Mouse (Mus musculus) mature B cell (primary cell): ENCODE results near the gene Tas2r126.
"Not testable (repeated sequence)": the region's sequence is repeated elsewhere in the genome, so short reads cannot be mapped to it uniquely, and the experiment has no call there.

ENCODE experiments used
- in situ Hi-C: fragments of 300-500 bp; cut with MboI; formaldehyde crosslinking; loops from 2 replicates; pipeline ENCODE4 v1.14.3; 2019

The Tas2r126 gene

DNA sequence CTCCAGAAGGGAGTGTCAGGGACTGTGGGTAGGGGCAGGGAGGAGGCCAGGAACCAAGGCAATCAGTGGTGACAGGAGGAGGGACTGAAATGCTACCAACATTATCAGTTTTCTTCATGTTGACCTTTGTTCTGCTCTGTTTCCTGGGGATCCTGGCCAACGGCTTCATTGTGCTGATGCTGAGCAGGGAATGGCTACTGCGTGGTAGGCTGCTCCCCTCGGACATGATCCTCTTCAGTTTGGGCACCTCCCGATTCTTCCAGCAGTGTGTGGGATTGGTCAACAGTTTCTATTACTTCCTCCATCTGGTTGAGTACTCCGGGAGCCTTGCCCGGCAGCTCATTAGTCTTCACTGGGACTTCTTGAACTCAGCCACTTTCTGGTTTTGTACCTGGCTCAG, at the start of gene Tas2r126:
Gene Tas2r126 (plus strand): TSS at position 90 of the 400 bp plus-strand sequence.
- in situ Hi-C loops: no loop called here

DNA sequence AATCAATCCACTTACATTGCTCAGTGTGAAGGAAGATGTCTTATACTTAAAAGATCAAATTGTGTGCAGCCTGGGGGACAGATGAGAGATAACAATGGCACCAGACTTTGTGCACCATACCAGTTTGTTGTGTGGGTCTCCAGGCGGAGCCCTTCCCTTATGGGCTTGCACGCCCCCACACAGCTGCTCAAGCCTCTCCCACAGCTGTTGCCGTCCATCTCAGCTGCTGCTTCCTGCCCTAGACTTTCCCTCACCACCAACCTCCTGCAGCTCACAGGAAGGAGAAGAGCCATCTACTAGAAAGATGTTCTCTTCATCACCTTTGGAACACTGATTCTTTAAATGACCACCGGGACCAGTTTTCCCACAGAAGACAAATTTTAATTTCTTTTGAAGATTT, 48.7 kb upstream of the Tas2r126 start:
- in situ Hi-C loops: no loop called here

DNA sequence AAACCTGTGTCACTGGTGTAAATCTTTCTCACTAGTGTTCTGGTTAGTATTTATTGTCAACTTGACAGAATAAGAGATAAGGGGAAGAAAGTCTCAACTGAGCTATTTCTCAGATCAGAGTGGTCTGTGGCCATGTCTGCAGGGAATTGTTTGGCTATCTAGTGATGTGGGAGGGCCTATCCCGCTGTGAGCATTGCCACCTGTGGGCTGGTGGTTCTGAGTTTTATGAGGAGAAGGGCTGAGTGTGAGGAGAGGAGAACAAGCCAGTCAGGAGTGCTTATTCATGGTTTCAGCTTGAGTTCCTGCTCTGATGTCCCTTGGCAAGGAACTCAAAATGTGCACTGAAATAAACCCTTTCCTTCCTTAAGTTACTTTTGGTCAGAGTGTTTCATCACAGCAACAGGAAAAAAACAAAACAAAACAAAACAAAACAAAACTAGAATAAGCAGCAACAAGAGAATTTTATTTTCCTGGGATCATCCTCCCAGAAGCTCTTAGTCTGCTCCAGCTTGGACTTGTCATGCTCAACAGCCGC, 42.5 kb upstream of the Tas2r126 start:
- in situ Hi-C loops: no loop called here

DNA sequence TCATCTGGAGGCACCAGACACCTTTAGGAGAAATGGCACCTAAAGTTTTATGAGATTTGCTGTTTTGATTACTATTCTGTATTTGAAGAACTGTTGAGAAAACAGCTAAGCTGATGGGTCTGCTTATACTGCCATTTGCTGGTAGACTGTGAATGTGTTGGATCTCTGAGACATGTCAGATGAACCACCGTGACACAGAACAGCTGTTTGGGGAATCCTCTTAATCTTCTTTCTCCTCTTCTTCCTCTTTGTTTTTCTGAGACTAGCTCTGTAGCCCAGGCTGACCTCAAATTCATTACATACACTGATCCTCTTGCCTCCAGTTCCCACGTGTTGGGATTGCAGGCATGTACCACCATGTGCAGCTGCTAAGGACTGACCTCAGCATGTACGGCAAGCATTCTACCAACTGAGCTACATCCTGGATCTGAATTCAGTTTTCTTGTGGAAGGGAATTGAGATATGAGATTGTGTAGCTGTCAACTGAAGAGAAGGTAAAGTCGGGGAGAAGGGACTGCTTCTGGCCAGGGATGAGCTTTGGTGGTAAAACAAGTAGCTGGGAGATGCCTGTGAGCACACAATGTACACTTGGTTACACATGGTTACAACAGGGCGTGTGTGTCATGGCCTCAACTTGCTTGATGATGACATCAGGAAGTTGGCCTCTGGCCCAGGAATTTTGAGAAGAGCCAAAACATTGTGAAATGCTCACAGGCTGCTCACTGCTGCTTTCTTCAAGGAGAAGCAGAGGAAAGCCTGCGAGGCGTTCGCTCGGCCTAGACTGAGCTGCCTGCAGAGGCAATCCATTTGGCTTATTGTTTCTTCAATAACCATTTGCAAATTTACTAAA, 38.1 kb upstream of the Tas2r126 start:
- in situ Hi-C loops: no loop called here

DNA sequence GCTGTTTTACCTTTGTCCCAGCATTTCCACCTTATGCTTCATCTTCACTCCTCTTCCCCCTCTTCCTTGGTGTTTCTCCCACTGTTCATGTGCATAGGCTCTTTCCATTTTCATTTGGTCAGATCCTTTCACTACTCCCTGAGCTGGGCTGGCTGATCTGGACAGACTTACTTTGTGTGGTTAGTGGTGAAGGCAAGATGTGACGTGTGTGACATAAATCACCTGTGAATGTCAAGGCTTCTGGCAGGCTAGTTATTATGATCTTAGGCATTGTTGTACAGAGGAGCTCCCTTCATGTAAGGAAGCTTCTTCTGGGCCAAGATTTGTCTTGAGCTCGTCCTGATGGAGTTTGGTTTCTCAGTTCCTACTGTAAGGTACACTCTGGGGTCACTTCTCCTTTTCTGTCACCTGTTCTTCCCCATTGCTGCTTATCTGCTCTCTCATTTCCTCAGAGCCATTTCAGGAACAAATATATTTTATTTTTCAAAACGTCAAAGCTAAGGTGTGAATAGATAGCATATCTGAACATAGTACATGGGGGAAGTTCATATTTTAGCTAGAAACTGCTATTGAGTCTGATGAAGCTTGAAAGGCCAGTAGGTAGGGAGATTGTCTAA, 37.2 kb upstream of the Tas2r126 start:
- in situ Hi-C loops: no loop called here

DNA sequence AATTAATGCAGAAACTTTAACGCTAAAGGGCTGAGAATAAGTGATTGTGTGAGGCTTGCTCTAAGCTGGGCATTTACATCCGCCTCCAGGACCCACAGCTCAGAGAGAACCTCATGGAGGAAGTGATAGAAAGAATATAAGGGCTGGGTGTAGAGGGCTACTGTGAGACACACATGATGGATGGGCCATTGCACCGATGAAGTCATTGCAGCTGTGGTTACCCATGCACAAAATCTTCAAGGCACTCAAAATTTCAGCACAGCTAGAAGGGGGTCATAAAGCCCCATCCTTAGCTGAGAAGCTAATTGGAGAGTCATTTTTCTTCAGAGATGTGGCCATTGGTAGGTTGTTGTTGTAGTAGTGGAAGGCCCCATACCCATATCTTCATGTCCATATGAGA, 36.0 kb upstream of the Tas2r126 start:
- in situ Hi-C loops: no loop called here

DNA sequence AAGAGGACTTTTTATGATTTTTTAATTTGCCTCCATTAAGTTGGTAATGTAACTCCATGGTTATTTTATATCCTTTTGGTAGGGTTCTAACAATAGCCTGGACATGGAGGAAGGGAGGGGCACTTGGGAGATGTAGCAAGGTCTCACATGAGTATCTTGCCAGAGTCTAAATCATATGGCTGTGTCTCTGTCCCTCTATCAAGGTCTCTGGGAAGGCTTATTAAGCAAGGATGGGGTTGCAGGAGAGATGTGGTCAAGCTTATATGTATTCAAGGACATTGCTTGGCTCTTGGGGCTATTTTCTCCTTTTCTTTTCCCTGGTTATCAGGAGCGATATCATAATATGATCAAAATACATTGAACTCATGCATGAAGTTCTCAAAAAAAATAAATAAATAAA, 35.3 kb upstream of the Tas2r126 start:
- in situ Hi-C loops: no loop called here

DNA sequence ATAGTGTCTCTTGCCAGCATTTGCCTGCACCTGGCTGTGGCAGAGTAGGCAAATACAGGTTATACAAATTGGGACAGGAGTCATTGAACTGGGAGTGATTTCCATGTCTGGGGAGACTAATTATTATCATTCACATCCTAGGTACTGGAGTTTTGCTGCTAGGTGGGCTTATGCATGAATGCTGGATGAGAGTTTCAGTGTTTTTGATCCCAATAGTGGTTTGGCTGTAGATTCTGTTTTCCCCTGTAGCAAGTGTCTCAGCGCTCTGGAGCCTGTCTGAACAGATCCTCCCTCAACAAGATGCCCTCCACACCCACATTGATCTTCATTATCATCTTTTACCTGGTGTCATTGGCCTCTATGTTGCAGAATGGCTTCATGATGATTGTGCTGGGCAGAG, 34.4 kb upstream of the Tas2r126 start, which contains the start of gene Tas2r143:
Gene Tas2r143 (plus strand): TSS at position 301 of the 400 bp plus-strand sequence.
- in situ Hi-C loops: no loop called here

DNA sequence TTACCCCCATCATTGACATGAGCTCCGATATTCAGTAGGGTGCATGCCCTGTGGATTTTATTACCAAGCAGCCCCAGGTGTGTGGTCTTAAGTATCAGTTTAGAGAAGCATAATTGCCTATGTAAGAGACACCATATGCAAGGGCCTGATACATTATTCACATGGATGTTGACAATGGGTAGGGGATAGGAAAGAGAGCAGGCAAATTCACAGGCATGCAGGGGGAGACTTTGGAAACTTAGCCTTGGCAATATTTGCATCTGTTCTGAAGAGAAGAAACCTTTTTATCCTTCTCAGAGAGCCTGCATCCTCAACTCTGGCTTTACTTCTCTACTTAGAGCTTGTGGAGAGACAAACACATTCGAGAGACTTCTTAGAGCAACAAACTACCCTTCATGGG, 29.2 kb upstream of the Tas2r126 start, which contains the start of gene Tas2r135:
Gene Tas2r135 (plus strand): TSS at position 301 of the 400 bp plus-strand sequence.
- in situ Hi-C loops: no loop called here

DNA sequence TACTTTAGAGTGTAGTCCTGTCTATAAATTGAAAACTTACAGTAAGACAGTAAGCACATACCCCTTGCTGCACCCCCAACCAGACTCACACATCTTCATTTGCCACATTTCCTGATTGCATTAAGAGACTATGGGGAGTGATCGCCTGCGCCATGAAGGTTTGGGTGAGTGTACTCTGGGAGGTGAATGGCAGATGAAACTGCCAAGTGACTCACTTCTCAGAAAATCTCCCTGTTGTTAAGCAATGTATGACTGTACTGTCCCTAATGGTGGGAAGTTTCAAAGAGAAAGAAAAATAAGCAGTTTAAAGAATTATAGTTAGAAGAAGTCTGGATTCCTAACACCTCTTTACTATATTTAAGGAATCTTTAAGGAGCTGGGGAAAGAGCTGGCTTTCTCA, 14.9 kb upstream of the Tas2r126 start:
- in situ Hi-C loops: no loop called here

DNA sequence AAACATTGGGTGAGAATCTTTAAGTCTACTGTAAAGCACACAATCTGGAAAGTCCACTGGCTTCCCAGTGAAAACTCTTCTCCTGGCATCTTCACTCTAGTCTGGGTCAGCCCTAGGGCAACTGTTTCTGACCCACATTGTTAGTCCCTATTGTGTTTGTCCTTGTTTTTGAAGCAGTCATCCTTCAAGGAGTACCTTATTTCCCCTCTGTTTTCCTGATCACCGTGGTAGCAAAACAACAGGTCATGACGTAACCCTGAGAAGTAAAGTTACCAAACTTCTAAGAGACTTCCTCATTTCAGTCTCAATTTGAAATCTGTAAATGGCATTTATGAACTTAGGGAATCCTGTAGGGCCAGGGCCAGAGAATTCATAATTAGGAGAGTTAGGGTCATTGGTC, 12.9 kb upstream of the Tas2r126 start:
- in situ Hi-C loops: no loop called here

DNA sequence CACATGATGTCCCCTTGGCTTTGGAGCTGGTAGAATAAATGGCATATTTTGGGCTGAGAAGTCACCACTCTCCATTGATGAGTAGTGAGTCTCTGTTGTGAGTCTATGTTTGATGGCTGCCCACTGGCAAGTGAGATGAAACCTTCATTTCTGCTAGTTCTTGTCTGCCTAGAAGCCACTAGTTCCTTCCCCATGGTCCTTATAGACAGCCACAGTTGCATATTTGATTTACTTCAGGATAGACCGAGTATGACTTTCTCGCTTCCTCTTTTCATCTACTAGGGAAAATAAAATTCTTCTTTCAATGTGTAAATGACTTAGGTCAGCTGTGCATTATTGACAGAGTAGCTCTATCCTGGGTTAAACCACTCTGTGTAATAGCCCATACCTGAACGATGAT, 9.9 kb upstream of the Tas2r126 start:
- in situ Hi-C loops: no loop called here

DNA sequence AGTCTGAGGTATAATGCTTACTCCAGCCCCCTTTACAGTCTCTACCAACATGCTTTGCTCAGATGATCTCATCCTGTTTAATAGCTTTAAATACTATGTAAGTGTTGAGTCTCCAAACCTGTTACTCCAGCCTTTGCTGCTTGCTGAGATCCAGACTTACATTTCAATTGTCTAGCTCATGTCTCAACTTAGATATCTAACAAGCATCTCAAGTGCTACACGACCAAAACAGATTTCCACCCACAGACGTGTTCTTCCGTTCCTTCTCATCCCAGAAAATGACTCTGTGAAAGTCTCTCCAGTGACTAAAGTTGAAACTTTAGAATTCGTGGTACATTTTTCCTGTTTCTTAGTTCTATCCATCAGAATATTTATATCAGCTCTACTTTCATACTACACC, 8.0 kb upstream of the Tas2r126 start:
- in situ Hi-C loops: no loop called here

DNA sequence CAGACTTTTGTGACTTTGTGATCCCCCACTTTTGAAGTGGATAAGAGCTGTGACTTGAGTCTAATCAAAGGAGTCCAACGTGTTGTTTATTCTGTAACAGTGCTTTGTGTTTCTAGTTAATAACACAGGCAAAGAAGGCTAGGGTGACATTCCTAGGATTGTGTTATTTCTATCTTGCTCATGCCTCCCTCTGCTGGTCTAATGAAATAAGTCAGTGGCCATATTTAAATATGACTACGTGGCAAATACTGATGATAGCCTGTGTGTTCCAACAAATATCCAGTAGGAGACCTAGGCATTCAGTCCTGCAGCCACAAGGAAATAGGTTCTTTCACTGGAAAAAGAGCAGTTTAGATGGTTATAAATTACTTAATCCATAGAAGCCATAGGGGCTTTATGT, 781 bp upstream of the Tas2r126 start:
- in situ Hi-C loops: no loop called here

DNA sequence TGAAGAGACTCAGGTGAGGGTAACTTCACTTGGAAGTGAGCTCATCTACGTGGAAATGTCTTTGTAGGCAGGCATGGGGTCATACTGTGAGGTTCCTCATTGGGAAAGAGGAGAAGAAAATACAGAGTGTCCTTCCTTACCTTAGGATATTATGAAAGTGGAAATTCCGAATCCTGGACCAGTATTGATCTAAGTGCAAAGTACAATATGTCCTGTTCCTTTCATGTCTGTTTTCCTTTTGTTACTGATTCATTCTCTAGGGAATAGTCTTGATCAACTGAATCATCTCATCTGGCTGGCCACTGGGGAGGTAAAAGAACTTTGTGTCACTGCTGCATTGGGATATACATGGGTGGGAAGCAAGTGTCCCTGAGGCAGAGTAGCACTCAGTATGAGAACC, 1.2 kb downstream of the Tas2r126 start:
- in situ Hi-C loops: no loop called here

DNA sequence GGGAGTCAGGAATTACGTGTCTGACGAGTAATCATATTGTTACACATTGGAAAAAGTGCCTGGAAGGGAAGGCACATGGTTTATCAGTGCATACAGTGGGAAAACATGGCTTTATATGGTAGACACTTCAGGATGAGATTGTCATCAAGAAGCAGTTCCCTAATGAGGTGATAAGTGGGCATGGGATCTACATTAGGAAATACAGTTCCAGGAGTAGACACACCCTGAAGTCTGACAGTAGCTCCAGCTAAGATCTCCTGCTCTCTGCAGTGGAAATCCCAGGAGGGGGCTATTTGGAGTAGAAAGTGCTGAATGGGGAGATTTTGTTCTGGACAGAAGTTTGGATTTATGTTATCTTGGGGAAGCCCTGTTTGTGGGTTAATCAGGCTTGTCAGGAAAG, 7.1 kb downstream of the Tas2r126 start:
- in situ Hi-C loops: no loop called here

DNA sequence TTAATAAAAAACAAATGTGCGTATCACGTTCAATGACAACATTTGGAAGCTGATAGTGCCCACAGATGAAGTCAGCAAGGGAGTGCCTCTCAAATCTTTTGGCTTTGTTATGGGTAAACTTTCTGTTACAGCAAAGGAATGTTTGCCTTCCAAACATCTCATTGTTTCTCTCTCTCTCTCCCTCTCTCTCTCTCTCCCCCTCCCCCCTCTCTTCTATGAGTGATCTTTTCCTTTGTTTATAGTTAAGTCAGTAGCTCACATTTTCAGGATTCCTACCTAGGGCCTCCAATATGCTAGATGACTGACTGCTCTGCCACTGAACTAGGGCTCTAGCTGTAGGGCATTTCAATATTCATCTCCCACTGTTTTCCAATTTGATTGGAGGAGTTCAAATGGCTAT, 10.2 kb downstream of the Tas2r126 start:
- in situ Hi-C loops: no loop called here

DNA sequence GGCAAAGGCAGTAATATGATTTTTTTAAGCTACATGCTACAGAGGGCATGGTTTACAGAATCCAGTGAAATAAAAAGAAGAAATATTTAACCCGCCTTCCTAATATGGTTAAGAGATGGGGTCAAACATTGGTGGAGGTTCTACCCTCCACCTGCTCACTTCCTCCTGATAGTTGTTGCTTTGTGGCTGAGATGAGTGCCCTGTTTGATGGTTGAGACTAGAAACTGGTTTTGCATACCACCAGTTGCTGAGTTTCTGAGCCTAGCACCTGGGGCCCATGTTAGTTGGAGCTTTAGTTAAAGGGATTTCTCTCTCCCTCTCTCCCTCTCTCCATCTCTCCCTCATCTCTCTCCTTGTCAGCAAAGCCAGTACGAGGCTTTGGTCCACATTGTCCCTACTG, 13.0 kb downstream of the Tas2r126 start:
- in situ Hi-C loops: no loop called here

DNA sequence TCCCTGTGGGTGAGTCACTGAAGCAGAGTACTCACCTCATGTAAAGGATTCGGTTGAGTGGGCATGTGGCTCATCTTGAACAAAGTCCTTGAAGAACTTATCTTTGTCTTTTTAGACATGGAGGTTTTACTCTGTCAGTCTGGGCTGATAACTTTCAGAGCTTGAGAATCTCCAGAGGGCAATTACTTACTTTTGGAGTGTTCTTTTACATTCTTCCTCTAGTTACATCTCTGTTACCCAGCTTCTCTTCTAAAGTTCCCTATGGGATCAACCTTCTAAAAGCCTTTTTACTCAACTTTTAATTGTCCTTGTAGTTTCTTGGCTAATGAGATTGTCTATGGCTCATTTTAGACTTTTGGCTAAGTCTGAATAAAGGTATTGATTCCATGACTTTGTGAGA, 30.8 kb downstream of the Tas2r126 start, which contains the start of gene Olfr458:
Gene Olfr458 (minus strand): TSS at position 101 of the 400 bp plus-strand sequence.
- in situ Hi-C loops: no loop called here

DNA sequence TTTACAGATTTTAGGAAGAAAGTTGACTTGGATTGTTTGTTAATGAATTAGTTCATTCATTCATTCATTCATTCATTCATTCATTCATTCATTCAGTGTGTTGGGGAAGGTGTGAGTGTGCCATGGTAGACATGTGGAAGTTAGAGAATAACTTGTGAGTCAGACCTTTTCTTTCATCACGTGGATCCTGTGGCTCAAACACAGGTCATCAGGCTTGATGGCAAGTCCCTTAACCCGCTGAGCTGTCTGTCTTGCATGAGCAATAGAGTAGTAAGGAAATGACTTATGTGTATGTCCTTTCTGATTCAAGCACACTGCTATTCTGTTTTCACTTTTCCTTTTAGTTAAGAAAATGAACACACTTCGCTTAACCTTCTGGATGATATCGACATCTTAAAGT, 36.2 kb downstream of the Tas2r126 start:
- in situ Hi-C loops: no loop called here

DNA sequence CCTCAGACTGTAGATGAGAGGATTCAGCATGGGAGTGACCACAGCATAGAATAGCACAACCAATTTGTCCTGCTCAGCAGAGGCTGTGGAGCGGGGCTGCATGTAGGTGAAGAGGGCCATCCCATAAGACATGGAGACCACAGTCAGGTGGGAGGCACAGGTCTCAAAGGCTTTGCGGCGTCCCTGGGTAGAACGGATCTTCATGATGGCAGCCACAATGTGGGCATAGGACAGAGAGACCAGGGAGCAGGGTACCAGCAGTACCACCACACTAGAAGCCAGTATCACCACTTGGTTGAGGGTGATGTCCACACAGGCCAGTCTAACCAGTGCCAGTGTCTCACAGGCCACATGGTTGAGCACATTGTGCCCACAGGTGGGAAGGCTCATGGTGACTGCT, 37.0 kb downstream of the Tas2r126 start:
- in situ Hi-C loops: not testable (repeated sequence)

DNA sequence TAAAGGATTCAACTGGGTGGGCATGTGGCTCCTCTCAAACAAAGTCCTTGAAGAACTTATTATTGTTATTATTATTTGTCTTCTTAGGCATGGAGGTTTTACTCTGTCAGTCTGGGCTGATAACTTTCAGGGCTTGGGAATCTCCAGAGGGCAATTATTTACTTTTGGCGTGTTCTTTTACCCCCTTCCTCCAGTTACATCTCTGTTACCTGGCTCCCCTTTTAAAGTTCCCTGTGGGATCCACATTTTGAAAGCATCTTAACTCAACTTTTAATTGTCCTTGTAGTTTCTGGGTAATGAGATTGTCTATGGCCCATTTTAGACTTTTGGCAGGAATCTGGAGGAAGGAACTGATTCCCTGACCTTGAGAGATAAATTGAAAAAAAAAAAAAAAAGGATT, 41.9 kb downstream of the Tas2r126 start, which contains the start of gene Olfr457:
Gene Olfr457 (minus strand): TSS at position 101 of the 400 bp plus-strand sequence.
- in situ Hi-C loops: no loop called here

DNA sequence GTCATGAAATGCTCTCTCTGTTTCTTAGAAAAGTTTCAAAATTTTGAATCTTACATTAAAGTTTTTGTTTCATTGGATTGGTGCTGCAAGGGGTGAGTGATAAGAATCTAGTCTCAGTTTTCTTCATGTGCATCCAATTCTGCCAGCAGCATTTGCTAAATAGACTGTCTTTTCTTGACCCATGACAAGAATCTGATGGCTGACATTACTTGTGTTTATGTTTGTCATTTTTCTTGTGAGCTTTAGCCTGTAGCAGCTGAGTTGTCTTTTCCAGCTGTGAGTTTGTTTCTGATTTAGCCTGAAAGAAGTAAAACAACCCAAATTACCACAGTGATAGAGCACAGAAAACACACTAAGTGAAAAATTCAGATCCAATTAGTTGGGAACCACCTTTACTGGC, 50.3 kb downstream of the Tas2r126 start:
- in situ Hi-C loops: no loop called here
